Mouse (Mus musculus): ENCODE results near the gene Tfap2e.

DNA sequence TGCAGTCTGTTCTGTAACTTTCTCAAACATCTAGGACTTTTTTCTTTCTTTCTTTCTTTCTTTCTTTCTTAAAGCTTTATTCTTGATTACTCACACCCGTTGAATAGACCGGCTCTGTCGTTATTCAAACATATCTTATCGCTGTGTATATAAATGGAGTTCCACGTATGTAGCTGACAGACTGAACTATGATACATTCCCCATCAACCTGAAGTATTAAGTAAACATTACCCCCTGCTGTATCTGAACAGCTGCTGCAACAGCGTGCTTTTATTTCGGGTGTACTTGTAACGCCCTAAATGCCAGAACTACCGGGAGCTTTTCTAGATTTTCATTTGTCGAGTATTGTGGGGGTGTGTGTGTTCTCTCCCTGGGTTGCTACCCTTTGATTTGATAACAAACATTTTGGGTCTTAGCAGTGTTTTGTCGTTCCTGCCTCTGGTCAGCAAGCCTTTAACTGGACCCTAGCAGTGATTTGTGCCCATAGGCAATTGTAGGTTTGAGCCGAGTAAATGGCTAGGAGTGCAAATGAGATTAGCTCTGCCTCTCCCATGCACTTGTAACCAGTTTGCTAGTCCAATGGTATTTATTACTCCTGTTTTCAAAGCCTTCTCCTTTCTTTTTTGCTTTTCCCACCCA, 18.8 kb upstream of the Tfap2e start:
- TF ChIP-seq TAL1 (IDR thresholded peaks at IDR 0.05; ENCODE audit: low read length) (no peak), GATA1 (IDR thresholded peaks at IDR 0.05; ENCODE audit: low read length) (no peak)

Measured in erythroblast, embryonic 14.5 days (primary cell).